Mouse (Mus musculus): ENCODE data around the gene Arap2. TPM values are rescaled to one million over a fixed set of nuclear protein-coding genes. Genes with fewer than 3 reads are reported as not detected.
"Not testable (repeated sequence)": the region's sequence is repeated elsewhere in the genome, so short reads cannot be mapped to it uniquely, and the experiment has no call there.

Gene Arap2
- polyA plus RNA-seq, 1 experiment from 2014 or later, result 2.8 TPM

- Histone ChIP-seq H3K9me3 (replicated peaks) (no peaks in the 10 kb centered on the region), H3K4me1 (peaks cover 15% of the 10 kb centered on the region), H3K36me3 (no peaks in the 10 kb centered on the region), H3K4me2 (no peak overlapping the region), H3K27me3 (replicated peaks) (peaks cover 17% of the 10 kb centered on the region), H3K9ac (no peak overlapping the region), H3K27ac (no peak overlapping the region), H3K4me3 (no peak overlapping the region)
- WGBS (ENCODE audit: insufficient replicate concordance), result 68% methylated on average over 5 of the region's 5 CpGs
- ATAC-seq, result no peak
Measured at GRCm38 (mm10) chr5:62764161-62764560, 1.8 kb downstream of the Arap2 start.

DNA sequence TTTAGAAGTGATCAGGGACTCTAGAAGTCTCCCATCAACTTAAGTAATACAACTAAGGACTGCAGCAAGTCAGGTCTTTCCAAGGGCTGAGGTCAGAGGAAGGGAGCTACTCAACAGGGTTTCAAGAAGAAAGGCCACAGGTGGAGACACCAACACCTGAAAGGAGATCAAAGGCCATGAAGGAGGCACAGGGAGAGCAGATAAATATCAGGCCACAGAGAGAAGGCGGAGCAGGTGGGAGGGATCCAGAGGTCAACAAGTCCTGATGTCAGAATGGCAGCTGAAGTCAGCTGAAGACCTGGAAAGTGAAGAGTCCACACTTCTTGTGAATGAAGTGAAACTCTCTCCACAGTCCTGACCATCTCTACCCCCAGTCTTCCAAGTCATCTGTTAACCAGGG lies 2.9 kb downstream of the Arap2 start:
- WGBS (ENCODE audit: insufficient replicate concordance), result 77% methylated on average over 1 of the region's 1 CpGs
- Histone ChIP-seq H3K4me3 (no peak overlapping the region), H3K4me2 (no peak overlapping the region), H3K36me3 (no peaks in the 10 kb centered on the region), H3K4me1 (peaks cover 15% of the 10 kb centered on the region), H3K9me3 (replicated peaks) (no peaks in the 10 kb centered on the region), H3K27ac (no peak overlapping the region), H3K27me3 (replicated peaks) (peaks cover 17% of the 10 kb centered on the region), H3K9ac (no peak overlapping the region)
- ATAC-seq, result no peak

GRCm38 (mm10) chr5:62762298-62762960 lies 3.5 kb downstream of the Arap2 start:
- peaks cover 15% of the 10 kb centered on the region for H3K4me1 ChIP-seq
- H3K4me3 ChIP-seq, result no peak overlapping the region
- peaks cover 17% of the 10 kb centered on the region for H3K27me3 ChIP-seq (replicated peaks)
- no peak overlapping the region for H3K4me2 ChIP-seq
- H3K9ac ChIP-seq, result no peak overlapping the region
- no peaks in the 10 kb centered on the region for H3K9me3 ChIP-seq (replicated peaks)
- WGBS (ENCODE audit: insufficient replicate concordance), result 7% methylated on average over 4 of the region's 4 CpGs
- ATAC-seq, result no peak
- no peaks in the 10 kb centered on the region for H3K36me3 ChIP-seq
- no peak overlapping the region for H3K27ac ChIP-seq

- Histone ChIP-seq H3K9me3 (replicated peaks) (no peaks in the 10 kb centered on the region), H3K27me3 (replicated peaks) (peaks cover 6% of the 10 kb centered on the region), H3K9ac (no peak overlapping the region), H3K4me3 (no peak overlapping the region), H3K36me3 (no peaks in the 10 kb centered on the region), H3K27ac (no peak overlapping the region), H3K4me1 (peaks cover 15% of the 10 kb centered on the region), H3K4me2 (no peak overlapping the region)
- ATAC-seq, result no peak
- WGBS (ENCODE audit: insufficient replicate concordance), result 33% methylated on average over 5 of the region's 5 CpGs
Measured at GRCm38 (mm10) chr5:62760791-62761504, 5.0 kb downstream of the Arap2 start.

DNA sequence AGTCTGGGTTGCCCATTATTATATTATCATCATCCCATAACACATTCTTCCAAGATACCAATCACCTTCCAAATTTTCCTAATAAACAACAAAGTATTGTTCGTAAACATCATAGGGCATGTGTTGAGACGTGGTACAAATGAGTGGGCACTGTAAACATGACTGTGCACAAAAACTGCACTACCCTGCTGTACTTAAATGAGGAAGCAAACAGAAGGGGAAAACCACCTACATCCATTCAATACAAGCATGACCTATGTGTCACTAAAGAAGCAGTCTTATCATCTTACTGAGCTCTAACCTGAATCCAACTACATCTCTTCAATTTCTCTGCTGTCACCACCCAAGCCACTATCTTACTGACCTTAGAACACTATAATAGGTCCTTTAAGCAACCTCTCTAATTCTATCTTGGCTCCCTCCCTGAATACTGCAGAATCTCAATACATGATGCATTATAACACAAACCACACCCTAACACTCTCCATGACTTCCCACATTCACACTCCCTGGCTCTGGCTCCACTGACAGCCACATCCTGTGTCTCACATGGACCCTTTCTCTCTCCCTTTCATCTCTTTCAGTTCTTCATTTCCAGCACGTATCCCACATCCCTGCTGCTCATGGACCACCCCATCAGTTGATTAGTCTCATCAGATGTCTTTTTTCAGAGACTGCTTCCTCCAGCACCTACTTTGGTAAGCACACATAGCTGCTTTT lies 10.0 kb downstream of the Arap2 start:
- Histone ChIP-seq H3K4me3 (no peak overlapping the region), H3K9me3 (replicated peaks) (no peaks in the 10 kb centered on the region), H3K4me2 (no peak overlapping the region), H3K36me3 (no peaks in the 10 kb centered on the region), H3K27me3 (replicated peaks) (no peaks in the 10 kb centered on the region), H3K27ac (no peak overlapping the region), H3K9ac (no peak overlapping the region), H3K4me1 (0 out of 2 replicates have a peak, but pooled peaks cover 9% of the 10 kb centered on the region)
- ATAC-seq, result no peak
- WGBS (ENCODE audit: insufficient replicate concordance), result 66% methylated on average over 3 of the region's 3 CpGs

DNA sequence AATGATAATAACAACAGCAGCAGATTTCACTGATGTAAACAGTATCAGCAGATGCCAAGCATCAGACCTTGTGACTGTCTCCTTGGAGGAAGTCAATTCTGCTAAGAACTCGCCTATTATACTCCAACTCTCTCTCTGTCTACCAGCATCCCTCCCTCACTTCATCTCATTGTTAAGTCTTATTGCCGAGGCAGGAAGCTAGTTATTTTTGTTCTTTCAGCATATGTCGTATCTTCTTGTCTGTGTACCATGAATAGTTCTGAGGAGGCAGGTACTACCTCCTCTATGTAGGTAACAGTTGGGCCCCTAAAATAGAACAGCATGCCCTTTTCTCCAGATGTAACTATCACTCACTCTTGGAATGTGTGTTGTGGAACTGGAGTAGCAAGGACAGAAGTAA lies 13.0 kb downstream of the Arap2 start:
- no peaks in the 10 kb centered on the region for H3K9me3 ChIP-seq (replicated peaks)
- H3K27me3 ChIP-seq (replicated peaks), result no peaks in the 10 kb centered on the region
- ATAC-seq, result no peak
- 0 out of 2 replicates have a peak, but pooled peaks cover 4% of the 10 kb centered on the region for H3K4me1 ChIP-seq
- H3K36me3 ChIP-seq, result no peaks in the 10 kb centered on the region
- no peak overlapping the region for H3K9ac ChIP-seq
- no peak overlapping the region for H3K4me2 ChIP-seq
- no peak overlapping the region for H3K27ac ChIP-seq
- 42% methylated on average over 3 of the region's 3 CpGs for WGBS (ENCODE audit: insufficient replicate concordance)
- H3K4me3 ChIP-seq, result no peak overlapping the region

GRCm38 (mm10) chr5:62751692-62752091 lies 14.3 kb downstream of the Arap2 start:
- no peak overlapping the region for H3K4me2 ChIP-seq
- no peak overlapping the region for H3K27ac ChIP-seq
- H3K27me3 ChIP-seq (replicated peaks), result no peaks in the 10 kb centered on the region
- ATAC-seq, result no peak
- WGBS (ENCODE audit: insufficient replicate concordance), result 22% methylated on average over 2 of the region's 2 CpGs
- H3K36me3 ChIP-seq, result no peaks in the 10 kb centered on the region
- 0 out of 2 replicates have a peak, but pooled peaks cover 4% of the 10 kb centered on the region for H3K4me1 ChIP-seq
- H3K9ac ChIP-seq, result no peak overlapping the region
- H3K9me3 ChIP-seq (replicated peaks), result no peaks in the 10 kb centered on the region
- no peak overlapping the region for H3K4me3 ChIP-seq

DNA sequence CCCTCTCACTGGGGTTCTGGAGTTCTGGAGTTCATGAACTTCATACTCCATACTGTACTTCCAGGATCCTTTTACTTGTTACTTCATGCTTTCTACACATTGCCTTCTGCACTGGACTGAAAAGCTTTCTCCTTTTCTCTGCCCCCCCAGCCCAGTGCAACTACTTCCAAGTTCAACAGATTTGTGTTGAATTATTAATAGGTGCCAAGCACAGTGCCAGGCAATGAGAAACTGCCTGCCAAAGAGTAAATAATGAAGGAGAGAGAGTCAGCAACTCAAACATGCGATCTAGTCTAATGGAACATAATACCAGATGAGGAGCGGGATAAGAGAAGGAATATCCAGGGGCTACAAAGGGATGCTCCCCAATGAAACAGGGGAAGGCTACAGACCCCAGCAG lies 17.8 kb downstream of the Arap2 start:
- Histone ChIP-seq H3K4me1 (peaks cover 8% of the 10 kb centered on the region; the same call in 1 of the 2 replicates), H3K4me3 (no peak overlapping the region), H3K27me3 (replicated peaks) (no peaks in the 10 kb centered on the region), H3K27ac (no peak overlapping the region), H3K9ac (no peak overlapping the region), H3K9me3 (replicated peaks) (no peaks in the 10 kb centered on the region), H3K4me2 (no peak overlapping the region), H3K36me3 (no peaks in the 10 kb centered on the region)
- ATAC-seq, result no peak
- 62% methylated on average over 2 of the region's 2 CpGs for WGBS (ENCODE audit: insufficient replicate concordance)

DNA sequence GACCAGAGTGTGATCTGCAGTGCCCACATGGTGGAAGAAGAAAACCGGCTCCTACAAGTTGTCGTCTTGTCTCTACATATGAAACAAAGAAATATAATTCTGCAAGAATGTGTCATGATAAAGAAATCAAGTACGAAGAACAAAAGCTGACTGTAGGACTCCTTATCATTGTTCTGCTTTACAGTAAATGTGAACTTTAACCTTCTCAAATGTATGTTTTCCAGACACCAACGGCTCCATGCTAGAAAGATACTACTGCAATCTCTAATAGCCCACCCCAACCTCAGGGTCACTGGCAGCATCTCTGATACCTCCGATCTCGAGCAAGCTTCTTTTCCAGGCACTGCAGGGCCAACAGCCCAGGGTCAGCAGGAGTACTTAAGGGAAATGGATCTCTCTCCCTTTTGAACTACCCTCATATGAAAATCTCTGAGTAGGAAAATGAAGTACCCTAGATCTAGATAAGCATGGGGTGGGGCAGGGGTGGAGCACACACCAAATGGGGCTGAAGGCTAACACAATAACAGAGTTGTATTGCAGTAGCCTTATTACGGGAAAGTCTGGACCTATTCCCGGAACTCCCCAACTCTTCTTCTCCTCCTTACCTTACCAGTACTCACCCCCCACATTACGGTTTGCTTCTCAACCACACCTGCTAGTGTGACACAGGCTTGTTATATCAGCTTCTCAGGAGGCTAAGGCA lies 22.6 kb downstream of the Arap2 start:
- WGBS (ENCODE audit: insufficient replicate concordance), result 65% methylated on average over 9 of the region's 9 CpGs
- no peak overlapping the region for H3K9ac ChIP-seq
- ATAC-seq, result no peak

DNA sequence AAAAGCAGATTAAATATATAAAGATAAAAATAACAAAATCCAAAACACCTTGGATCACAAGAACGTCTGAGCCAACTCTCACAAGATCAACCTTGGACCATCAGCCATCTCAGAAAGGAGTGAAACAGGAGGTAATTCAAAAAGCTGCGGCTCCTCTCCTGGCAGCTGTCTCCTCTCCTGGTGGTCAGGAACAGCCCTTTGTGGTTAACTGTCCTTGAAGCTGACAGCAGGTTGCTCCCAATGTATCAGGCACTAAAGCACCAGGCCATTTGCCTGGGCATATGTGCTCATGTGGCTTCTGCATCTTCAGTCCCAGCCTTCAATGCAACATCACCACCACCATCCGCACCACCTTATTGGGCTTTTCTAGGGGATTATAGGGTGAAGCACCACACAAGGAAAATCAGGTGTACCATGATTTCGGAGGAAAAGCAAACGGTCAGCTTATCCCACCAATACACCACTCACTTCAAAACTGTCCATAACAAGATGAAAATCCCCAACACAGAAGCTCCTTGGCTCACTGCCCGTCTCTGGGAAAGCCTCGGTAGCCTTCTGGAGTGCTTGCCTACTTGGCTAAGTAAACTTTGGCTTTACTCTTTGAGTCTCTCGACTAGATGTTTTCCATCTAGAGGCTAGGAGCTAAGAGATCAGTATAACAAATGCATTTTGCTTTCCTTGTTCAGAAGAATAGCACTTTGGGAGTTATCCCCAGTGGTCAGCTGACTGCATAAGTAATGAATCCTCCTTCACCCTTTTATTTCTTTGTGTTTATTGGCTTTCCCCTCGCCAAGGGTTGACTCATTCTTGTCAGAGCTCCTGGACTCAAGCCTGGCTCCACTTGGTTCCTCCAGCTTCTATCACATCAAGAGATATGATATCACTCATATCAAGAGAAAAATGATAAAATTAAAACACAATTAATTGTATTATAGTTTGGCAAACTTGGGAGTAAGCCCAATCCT lies 26.2 kb downstream of the Arap2 start:
- Histone ChIP-seq H3K4me1 (peaks cover 4% of the 10 kb centered on the region; the same call in 1 of the 2 replicates), H3K4me2 (no peak overlapping the region), H3K27ac (no peak overlapping the region), H3K36me3 (no peaks in the 10 kb centered on the region), H3K9ac (no peak overlapping the region), H3K27me3 (replicated peaks) (no peaks in the 10 kb centered on the region), H3K9me3 (replicated peaks) (no peaks in the 10 kb centered on the region), H3K4me3 (no peak overlapping the region)
- 61% methylated on average over 9 of the region's 9 CpGs for WGBS (ENCODE audit: insufficient replicate concordance)
- no peak for ATAC-seq

More for the DNA sequence above, 22.6 kb downstream of the Arap2 start:
- peaks cover 4% of the 10 kb centered on the region; the same call in 1 of the 2 replicates for H3K4me1 ChIP-seq
- H3K4me3 ChIP-seq, result no peak overlapping the region
- H3K27ac ChIP-seq, result no peak overlapping the region
- H3K9me3 ChIP-seq (replicated peaks), result no peaks in the 10 kb centered on the region
- no peak overlapping the region for H3K4me2 ChIP-seq
- H3K36me3 ChIP-seq, result no peaks in the 10 kb centered on the region
- no peaks in the 10 kb centered on the region for H3K27me3 ChIP-seq (replicated peaks)

DNA sequence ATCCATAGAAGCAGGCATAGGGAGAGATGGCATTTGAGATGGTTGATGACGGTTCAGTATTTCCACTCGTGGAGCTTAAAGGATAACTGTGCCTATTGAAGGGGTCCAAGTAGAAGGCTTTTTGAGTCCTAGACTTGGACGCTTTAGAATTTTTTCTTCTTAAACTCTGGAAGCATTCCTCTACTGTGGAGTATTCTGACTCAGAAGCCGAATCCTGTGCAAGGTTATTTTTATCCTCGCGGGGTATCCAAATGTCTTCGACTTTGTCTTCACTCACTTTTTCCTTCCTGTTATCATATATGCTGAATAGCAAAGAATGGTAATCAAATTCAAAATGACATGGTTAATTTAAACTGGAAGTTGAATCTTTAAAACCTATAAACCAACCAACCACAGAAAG lies 35.4 kb downstream of the Arap2 start:
- H3K27ac ChIP-seq; H3K36me3 ChIP-seq; H3K4me1 ChIP-seq; H3K4me3 ChIP-seq; H3K9me3 ChIP-seq (replicated peaks); H3K9ac ChIP-seq; H3K27me3 ChIP-seq (replicated peaks); H3K4me2 ChIP-seq; ATAC-seq: not testable (repeated sequence)
- 89% methylated on average over 7 of the region's 7 CpGs for WGBS (ENCODE audit: insufficient replicate concordance)

Measured in liver, embryonic 12.5 days (tissue).